Mouse (Mus musculus) liver, adult 2 months (tissue): Measurements from ENCODE around the gene Slc7a6.

ENCODE experiments used
- CTCF ChIP-seq: fragments of 200-500 bp; IDR thresholded peaks from 2 replicates; pipeline ENCODE4 v1.5.1; 2011; ENCODE audit warnings: low read depth, low read length, control low read depth
- POLR2A ChIP-seq: fragments of 200-500 bp; IDR thresholded peaks from 2 replicates; pipeline ENCODE4 v1.6.1; 2011; ENCODE audit warnings: low read length, control low read depth; ENCODE audit not compliant: insufficient read depth; ENCODE audit errors: extremely low read depth

- TF ChIP-seq POLR2A = no peak
- no peak for TF ChIP-seq CTCF
These were observed 17.1 kb downstream of the Slc7a6 start for GRCm38 (mm10) chr8:106185628-106186270.
